Mouse (Mus musculus): Measurements from ENCODE around the gene Syn3.
A peak's percentile ranks its signal among the peaks of the same experiment; 100 is the strongest.

Syn3 gene

DNA sequence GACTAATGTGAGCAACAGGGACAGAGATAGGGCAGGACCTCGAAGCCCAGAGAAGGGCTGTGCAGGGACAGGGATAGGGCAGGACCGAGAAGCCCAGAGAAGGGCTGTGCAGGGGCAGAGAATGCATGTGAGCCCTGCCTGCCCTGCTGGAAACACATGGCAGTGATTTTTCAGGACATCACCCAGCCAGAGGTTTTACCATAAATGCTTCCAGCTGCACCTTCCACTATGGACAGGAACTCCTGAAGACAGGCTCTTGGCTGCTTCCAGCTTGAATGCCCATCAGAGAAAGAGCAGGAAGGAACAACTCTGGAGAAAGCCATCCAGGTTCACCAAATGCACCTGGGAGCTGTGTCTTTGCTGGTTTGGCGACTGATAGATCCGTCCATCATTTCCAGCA, 131.3 kb downstream of the Syn3 start:
- no peak for DNase-seq

DNA sequence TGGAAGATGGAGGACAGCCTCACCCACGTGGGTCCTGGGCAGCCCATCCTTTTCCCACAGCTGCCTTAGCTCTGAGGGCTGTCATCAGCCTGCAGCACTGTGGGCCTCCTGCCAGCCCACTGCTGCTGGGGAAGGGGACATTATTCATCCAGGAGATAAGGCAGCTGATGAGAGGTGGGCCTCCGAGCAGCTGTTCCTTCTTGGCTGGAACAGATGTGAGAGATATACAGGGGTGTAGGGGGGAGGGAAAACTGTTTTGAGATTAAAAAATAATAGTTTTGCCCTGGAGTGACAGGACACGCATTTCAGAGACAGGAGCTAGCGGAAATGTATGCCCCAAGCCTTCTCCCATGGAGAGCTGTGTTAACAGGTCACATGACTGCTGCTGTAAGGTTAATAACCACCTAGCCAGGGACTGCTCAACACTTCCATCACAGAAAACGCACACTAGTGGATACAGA, 133.0 kb downstream of the Syn3 start:
- no peak for DNase-seq

DNA sequence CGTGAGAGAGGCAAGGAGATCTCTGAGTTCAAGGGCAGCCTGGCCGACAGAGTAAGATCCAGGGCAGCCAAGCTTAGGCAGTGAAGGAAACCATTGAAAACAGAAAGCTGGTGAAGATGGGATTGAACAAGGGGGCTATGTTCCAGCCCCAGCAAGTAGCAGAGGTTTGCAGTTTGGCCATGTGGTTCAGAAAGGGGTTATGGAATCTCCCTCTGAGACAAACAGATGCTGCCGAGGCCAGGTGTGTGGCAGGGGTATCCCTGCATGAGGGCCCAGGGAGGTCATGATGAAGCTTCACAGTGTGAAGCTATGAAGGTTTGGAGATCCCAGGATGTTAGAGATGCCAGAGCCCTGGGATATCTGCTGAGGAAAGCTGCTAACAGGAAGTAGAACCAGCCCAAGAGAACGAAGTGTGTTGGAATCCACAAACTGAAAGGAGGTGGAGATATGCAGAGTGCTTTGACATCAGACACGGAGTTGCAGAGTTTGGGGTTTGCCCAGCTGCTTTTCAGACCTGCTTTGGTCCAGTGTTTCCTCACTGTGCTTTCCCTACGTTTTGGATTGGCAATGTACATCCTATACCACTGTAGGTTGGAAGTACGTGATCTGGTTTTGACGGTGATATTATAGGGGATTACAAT, 134.9 kb downstream of the Syn3 start:
- DNase-seq = no peak

DNA sequence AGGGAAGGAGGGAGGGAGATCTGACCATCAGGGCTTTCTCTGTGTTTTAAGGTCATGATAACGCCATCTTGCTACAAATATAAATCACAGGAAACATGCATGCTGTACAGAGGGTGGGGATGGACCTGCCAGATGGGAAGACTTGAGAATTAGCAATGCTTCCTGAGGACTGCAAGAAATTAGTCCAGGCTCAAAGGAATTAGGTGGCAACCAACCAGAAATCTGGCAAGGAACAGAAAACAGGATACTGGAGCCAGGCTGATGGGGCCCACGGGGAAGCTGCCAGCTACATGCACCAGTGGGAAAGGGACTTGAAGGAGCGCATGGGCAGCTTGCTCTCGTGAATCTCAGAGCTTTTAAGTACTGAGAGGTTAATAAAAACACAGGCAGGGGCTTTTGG, 139.0 kb downstream of the Syn3 start:
- peak; percentile 86 for DNase-seq

DNA sequence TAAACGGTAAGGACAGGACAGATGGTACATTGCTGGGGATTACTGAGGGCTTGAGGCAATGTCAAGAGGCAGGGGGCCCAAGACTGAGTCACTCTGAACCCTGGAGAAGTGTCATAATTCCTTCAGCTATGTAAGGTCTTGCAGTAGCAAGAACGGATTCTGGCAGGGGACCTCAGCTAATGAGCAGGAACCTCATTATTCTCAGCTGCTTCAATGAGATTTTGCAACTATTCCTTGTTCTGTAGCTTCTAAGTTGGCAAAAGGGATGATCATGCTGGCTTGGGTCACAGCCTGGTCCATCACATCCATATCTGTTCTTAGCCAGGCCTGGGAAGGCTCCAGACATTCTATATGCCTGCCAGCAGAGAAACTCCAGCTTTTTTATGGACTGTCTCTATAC, 139.5 kb downstream of the Syn3 start:
- DNase-seq = peak; percentile 65

DNA sequence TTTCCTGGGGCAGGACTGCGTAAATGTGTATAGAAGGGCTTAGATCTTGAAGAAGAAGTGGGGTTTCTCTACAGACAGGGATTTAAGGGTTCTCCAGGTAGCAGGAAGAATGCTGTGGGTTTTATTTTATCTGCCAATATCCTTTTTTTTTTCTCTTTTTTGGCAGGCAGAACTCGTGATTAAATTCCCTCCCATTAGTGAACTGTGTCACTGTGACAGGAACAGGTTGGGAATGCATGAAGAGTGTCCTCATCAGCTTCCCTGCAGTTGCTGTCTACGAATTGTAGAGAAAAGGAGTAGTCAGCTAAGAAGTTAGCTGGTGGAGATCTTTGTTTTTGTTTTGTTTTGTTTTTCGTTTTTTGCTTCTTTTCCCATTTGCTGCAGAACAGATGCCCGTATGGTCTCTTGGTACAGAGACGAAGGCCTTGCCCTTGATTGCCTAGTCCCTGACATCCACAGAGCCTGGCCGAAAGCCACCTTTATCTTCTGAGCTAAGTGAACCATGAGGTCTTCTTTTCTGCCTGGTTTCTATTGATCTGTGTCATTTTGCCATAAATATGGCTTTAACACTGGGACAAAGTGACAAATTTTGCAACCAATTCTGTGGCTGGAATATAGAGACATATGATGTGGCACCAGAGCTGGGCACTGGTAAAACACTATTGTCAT, 140.3 kb downstream of the Syn3 start:
- DNase-seq = no peak

DNA sequence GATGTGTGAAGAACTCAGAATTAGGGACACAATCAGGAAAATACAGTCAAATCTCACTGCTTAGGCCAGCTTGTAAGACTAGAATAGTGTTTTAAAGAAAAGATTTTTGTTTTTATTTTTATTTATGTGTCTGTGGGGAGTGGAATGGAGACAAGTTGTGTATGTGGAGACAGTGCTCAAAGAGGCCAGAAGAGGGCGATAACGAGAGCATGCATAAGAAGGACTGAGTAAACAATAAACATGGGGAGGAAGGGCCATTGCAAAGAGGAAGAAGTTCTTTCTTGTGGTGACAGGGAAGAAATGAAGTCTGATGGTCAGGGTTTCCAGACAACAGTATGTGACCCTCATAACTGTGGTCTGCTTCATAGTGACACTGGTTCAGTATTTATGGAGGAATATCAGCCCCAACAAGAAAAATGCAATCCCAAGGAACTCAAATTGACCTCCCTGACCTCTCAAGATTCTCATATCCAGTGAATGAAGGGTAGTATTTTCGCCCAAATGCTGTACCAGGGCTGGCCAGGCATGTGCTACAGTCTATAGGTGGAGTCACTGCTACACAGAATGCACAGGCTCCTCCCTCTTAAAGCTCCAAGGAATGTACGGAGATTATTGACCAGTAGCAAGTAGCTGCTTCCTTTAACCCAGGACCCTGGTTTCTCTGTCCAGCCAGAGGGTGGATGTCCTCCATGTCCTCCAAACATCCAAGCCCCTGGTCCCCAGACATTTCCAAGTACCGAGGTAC, 141.7 kb downstream of the Syn3 start:
- DNase-seq = no peak

DNA sequence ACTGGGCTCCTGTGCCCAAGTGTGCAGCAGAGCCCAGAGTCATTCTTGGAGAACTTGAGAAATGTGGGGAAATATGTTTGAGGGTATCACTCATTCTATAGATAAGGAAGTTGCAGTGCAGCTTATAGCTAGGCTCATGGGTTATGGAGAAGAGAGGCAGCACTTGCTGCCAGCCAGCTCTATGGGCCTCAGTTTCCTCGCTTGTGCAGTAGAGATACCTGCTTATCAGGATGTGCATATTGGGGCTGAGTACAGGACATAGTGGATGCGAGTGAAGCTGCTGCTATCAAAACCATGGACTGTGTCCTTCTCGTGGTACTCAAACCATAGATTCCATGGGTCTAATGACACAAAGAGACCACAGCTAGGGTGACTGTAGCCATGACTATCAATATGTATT, 146.2 kb downstream of the Syn3 start:
- DNase-seq = no peak

DNA sequence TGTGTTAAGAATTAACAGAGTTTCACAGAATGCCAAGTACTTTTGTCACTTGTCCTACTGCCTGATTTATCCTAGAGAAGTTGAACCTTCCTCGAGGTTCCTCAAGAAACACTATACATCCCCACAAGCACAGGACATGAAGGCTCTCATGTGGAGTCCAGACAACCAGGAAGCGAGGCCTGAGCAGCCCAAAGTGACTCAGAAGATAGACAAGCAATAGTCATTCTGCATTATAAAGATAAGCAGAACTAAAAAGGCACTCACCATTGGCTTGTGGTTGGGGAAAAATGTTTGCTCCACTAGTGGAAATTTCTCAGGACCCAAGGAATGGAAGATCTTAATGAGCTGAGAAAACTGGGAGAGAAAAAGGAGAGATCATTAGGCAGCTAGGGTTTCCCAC, 147.4 kb downstream of the Syn3 start:
- DNase-seq = no peak

DNA sequence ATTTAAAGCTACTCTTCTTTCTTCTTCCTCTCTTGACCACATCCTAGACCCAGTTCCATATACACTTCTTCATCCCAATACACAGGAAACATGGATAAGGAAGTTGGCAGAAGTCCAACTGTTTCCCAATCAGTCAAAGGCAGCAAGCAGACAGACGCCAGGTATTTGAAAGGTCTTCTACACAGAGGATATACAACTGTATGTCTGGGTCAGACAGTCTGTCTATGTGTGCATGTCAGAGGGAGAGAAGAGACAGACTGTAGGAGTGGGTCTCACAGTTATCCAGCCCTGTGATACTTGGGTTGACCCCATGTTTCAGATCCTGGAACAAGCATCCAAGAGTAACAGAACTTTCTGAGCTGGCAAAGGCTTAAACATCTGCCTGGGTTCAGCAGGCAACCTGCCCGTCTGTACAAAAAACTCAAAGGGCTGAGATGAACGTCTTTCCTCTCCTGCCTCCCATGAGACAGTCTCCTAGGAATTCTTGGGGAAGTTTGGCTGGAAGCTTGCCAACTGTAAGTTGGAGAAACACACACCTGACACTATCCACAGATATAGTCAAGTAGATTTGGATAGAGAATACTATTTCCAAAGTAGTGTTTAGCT, 152.4 kb downstream of the Syn3 start:
- no peak for DNase-seq

DNA sequence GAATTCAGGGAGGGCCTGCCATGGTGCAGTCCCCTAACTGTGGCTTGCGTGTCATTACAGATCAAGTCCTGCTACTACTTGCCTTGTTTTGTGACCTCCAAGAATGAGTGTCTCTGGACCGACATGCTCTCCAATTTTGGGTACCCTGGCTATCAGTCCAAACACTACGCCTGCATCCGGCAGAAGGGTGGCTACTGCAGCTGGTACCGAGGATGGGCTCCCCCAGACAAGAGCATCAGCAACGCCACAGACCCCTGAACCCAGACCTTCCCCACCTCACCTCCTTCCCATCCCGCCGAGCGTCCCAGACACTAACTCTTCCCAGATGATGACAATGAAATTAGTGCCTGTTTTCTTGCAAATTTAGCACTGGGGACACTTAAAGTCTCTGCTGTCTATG, 153.1 kb downstream of the Syn3 start:
- DNase-seq = no peak

DNA sequence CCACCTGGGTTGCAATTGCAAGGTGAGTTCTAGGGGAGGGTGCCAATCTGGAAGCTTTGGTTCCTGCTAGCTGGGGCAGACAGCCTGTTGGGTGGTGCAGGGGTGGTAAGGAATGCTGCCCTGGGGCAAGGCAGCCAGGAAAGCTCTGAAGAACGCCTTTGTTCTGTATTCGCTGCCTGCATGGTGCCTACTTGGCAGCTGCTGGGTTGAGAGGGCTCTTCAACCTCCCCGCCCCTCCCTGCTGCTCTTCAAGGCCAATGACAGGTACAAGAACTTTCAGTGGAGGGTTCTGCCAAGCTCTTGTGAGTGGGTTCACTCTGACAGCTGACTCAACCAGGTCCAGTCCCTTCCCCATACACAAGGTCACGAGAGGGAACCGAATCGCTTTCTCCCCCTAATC, 154.0 kb downstream of the Syn3 start:
- no peak for DNase-seq

DNA sequence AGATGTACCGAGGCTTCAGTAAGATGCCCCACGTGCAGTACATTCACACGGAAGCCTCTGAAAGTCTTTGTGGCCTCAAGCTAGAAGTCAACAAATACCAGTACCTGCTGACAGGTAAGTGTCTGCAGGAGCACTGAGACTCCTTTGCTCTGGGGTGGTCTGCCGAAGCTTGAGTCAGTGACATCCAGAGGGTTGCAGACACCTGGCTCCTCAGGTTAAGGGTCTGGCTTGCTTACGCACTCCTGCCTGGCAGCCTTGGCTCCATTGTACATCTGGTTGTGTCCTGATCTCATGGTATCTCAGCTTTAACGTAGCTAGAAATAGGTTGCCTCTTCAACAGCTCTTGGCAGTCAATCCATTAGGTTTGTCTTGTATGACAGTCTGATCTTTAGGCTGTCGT, 154.8 kb downstream of the Syn3 start:
- DNase-seq = no peak

DNA sequence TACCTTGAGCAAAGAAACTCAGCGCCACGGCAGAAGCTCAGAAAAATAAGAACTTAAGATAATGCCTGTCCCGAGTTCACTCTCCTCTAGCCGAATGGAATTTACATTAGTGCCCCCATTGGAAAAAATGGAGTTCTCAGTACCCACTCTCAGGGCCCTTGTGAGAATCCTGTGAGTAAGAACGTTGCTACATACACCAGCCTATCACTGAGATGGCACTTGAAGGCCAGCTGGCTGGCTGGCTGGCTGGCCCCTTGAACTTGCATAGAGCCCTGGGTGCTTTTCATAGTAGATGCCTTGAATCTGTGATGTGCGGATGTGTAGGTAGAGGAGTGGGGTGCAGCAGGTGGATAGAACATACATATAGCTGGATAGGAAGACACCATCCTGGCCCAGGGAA, 155.3 kb downstream of the Syn3 start:
- DNase-seq = no peak

DNA sequence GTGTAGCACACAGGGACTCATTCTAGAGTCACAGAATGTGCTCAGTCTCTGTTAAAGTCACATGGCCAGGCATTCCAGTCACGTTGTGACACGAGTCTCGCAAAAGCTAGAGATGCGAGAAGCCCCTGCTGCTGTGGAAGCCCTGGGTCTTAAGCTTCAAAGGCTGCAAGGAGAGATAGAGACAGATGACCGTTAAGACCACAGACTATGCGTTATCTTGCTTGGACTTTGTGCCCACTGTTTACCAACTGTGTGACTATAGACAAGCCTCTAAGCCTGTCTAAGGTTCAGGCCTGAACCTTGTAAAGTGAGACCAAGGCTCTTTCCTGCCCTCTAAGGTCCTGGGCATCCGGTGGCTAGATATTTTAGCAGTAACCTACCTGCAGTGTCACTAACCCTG, 156.0 kb downstream of the Syn3 start:
- no peak for DNase-seq

DNA sequence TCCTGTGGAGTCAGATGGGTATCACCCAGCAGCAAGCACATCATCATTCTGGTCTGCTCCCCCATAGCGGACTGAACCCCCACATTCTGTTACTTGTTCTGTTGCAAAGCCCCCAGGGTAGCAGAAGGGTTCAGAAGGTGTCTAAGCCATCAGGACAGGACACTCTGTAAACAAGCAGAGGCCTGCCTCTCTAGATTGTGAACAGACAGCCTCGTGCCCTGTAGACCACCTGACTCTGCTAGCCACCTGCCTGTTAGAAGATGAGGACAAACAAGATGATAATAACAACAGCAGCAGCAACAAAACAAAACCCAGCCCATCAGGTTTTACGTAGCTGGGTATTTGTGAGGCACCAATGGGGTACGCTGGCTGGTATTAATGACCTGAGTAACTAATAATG, 156.5 kb downstream of the Syn3 start:
- no peak for DNase-seq

DNA sequence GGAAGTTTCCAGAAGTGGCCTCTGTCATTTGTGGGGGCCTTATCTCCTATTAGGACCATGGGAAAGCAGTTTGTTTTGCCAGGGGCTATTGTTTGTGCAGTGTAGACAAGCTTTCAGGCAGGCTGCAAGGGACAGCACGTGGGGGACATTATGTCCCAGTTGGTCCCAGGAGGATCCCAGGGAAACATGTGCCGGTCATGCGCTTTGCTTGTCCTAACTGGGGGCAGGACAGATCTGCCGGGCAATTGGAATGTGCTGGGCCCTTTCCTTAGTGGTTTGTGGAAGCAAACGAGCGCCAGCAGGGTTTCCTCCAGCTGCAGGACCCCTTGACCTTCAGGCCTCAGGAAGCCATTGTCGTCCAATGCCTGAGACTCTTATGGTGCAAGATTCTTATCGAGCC, 157.1 kb downstream of the Syn3 start:
- no peak for DNase-seq

DNA sequence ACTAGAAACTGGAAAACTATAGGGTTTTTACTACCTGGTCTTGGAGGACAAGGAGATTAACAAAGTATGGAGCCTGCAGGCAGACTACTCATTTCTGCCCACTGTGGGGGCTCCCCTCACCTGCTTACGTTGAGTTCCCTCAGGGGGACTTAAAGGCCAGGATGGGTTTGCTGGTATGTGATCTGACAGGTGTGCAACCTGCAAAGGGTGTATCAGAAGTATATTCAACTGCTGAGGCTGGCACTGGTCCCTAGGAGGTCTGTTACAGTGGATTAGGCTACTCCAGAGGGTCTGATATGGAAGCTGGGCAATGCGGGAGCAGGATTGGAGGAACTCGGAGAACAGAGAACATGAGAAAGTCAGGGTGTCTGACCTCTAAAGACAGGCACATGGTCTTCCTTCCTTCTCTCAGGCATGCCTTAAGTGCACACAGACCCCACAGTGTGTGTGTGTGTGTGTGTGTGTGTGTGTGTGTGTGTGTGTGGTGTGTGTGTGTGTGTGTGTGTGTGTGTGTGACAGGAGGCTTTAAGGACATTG, 157.6 kb downstream of the Syn3 start:
- DNase-seq = no peak

DNA sequence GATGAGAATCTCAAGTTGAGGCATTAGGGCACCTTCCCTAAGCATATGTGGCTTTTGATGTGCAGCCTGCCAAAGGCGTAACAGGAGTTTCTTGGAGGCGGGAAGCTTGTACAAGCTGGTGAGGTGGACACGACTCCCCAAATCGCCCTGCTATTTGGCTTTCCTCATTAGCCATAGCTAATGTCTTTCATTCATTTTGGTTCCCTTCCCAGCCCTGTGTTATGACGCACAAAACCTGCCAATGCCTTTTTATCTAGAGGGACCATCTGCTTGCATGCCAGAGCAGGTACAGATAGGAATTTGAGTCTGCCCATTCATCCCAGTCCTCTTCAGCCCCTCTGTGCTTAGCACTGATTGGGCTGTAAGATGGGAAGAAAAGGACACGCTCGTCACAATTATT, 158.3 kb downstream of the Syn3 start:
- peak; percentile 52 for DNase-seq

DNA sequence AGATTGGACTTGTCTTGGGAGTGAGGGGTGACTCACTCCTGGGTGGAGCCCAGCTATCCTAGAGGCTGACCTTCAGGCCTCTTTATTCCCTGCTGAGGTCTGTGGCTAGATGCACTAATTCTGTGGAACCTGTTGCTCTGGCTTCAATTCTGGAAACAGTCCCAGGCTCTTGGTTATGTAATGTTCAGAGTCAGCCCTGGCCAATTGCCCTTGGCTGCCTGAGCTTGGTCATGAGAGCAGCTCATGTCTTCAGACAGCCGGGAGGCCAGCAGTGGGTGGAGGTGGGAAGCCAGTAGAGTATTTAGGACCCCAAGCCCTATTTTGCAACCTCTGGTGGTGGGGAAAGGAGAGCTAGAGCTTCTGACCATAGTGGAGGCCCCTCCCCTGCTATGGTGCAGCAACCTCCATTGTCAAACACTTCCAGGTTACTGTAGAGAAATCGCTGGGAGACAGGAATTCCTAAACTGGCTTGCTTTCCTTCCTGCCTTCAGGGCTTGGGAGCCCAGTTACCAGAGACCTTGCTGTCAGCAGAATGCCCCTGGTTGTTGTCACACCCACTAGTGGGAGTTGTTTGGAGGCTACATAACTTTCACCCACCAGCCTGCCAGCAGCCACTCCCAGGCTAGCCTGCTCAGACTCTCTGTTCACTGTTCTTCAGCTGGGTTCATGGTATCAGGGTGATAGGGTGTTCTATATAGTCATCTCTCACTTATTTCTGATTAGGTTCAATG, 158.9 kb downstream of the Syn3 start:
- peak; percentile 95 for DNase-seq

DNA sequence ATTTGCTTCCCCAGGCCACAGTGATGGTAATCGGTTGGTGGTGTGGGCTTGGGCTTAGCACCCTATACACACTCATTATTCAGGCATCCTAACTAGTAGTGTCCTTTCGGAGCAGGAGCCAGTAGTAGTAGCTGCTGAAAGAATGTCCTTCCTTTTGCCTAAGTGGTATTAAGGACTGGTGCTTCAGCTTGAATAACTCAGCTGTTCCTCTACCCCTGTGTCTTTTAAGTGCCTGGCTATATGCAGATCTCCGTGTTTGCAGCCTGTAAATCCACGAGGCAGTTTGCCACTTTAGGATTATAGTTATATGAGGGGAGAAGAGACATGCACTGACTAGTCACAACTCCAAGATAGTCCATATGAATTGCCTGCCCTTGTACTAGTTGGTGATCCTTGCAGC, 159.6 kb downstream of the Syn3 start:
- DNase-seq = no peak

DNA sequence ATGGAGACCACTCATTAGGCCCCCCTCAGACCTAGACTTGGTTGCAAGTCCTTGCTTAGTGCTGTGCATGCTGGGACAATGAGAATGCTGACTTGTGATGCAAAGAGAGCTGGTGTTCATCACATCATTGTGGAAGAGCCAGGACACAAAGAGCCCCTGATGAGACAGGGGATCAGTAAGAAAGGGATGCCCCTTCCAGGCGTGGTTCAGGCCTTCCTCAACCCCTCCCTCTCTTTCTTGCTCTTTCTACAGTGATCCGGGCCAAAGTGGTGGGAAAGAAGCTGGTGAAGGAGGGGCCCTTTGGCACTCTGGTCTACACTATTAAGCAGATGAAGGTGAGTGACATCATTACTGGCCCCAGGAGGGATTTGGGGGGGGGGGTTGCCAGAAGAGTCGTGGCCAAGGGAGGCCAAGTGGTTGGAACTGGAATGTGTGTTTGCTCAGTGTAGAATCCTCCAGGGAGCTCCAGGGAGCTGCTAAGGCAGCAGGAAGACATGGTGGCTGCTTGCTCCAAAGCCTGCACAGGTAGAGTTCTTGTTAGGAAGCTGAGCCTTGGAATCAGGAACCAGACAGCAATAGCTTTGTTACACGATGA, 160.5 kb downstream of the Syn3 start:
- no peak for DNase-seq

DNA sequence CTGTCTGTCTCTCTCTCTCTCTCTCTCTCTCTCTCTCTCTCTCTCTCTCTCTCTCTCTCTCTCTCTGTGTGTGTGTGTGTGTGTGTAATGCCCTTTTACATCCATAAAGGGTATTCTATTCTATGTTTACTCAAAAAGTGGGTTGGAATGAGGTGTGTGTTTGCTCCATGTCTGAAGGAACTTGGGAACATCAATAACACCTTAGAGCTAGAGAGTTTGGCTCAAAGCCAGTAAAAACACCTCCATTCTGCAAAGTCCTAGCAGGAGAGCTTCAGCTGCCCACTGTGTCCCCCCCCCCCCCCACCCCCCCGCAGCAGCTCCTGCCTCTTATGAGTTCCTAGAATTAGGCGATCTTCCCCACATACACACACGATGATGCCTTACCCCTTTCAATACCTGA, 161.5 kb downstream of the Syn3 start:
- no peak for DNase-seq

Data from cerebellum, adult 11-12 months (tissue).